Mouse (Mus musculus): Measurements from ENCODE around the gene Ssna1.

DNA sequence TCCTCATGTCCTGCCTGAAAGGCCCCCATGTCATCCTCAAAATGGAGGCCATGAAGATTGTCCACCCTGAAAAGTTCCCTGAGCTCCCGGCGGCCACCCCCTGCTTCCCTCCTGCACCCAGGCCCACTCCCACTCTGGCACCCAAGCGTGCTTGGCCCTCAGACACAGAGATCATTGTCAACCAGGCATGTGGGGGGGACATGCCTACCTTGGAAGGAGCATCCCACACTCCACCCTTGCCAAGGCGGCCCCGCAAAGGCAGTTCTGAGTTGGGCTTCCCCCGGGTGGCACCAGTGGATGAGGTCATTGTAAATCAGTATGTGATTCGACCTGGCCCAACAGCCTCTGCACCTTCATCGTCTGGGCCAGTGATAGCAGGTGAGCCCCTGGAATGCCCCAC, 28.9 kb downstream of the Ssna1 start:
- no peak for TF ChIP-seq CTCF (IDR thresholded peaks at IDR 0.05; ENCODE audit: borderline replicate concordance, insufficient read depth, low read depth, low read length)
- TF ChIP-seq POLR2A (IDR thresholded peaks at IDR 0.05; ENCODE audit: borderline replicate concordance, insufficient read depth, low read length) = no peak

Measured in cerebellum, adult 2 months (tissue).